Mouse (Mus musculus) adrenal gland, postnatal 10 days (tissue): ENCODE measurements around the gene Card9. TPM values are rescaled to one million over a fixed set of nuclear protein-coding genes. Genes with fewer than 3 reads are reported as not detected.

ENCODE experiments used
- DNase-seq: peaks from one replicate; pipeline ENCODE4 v3.0.0; 2021; ENCODE audit warnings: mixed read lengths
- total RNA-seq, 2 experiments: library from RNA; stranded (reverse); gene quantifications; 2 replicates each; pipeline ENCODE4 v1.2.3; 2021

Card9 gene
- total RNA-seq, 2 experiments from 2014 or later: 1.5 to 2.2 TPM

- peak; percentile 83 for DNase-seq
These were observed 35.1 kb downstream of the Card9 start for GRCm38 (mm10) chr2:26325386-26326181.

GRCm38 (mm10) chr2:26324917-26325316 is 35.8 kb downstream of the Card9 start:
- DNase-seq: peak; percentile 74

DNA sequence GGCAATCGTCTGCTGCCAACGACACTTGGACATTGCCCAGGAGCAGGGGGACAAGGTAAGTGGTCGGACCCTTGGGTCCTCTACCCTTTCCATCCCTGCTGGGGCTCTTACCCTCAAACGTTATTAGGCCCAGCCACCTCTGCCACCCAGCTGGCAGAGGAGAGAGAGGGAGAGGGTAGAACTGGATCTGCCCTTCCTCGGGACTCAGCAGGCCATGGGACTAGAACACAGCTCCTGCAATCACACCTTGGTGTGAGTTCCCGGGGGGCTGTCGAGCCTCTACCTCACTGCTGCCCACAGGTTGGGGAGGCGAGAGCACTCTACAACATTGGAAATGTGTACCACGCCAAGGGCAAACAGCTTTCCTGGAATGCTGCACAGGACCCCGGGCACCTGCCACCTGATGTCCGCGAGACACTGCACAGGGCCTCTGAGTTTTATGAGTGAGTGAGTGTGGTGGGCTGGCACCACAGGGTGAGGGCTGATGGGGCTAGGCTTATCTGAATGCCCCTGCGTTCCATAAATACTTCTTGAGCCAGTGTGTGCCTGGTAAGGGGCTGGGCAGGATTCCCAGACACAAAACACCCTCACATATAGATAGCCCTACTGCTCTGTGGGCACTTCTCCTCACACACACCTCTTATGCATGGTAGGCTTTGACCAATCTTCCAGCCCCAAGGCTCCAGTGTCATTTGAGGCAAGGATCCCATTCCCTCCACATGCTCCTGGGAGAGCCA is 37.0 kb downstream of the Card9 start:
- DNase-seq: no peak

- DNase-seq: no peak
These were observed 40.2 kb downstream of the Card9 start for GRCm38 (mm10) chr2:26320245-26321185.

- no peak for DNase-seq
These were observed 41.0 kb downstream of the Card9 start for GRCm38 (mm10) chr2:26319519-26320244.

DNA sequence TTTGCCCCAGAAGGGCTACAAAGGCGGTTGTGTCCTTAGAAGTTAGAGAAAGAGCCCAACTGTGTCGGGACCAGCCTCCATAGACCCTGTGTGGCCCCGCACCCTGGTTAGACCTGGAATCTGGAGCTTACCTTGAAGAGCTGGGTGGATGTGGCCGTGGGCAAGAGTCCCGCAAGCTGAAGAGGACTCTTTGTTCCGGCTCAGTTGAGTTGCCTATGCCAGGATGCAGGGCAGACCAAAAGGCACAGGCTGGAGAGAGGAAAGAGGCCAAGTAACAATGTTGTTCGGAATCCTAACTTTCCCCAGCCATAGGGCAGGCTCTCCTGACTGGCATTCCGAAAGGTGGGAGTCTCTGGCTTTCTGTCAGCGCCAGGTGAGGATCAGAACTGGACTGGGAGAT is 41.6 kb downstream of the Card9 start:
- no peak for DNase-seq

- DNase-seq: no peak
These were observed 42.6 kb downstream of the Card9 start for GRCm38 (mm10) chr2:26317991-26318672.

- no peak for DNase-seq
These were observed 43.3 kb downstream of the Card9 start for GRCm38 (mm10) chr2:26317371-26317770.

DNA sequence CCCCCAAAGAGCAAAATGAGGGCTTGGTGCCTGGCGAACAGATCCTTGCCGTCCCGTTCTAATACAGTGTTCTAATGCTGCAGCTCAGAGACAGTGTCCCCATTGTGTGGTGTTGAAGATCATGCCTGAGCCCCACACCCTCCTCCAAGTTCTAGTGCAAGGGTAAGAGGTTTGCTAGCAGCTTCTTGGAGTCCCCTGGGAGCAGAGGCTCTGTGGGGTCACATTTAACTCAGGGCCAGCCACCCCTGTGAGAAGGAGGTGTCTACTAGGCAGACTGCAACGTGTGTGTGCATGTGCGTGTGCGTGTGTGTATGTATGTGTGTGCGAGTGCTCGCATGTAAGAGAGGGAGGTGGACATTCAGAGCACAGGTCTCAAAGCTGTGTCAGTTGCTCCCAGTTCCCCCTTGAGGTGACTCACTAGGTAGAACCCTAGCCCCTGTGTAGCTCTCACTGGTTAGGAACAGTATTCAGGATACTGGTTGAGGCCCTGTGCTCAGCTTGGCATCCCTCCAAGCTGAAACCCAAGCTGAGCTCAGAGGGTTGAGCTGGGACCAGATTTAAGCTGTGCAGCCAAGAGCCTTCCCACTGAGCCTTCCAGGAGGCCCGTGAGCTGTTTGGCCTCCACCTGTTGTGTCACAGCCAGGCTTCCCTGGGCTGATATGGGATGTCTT is 44.0 kb downstream of the Card9 start:
- no peak for DNase-seq

DNA sequence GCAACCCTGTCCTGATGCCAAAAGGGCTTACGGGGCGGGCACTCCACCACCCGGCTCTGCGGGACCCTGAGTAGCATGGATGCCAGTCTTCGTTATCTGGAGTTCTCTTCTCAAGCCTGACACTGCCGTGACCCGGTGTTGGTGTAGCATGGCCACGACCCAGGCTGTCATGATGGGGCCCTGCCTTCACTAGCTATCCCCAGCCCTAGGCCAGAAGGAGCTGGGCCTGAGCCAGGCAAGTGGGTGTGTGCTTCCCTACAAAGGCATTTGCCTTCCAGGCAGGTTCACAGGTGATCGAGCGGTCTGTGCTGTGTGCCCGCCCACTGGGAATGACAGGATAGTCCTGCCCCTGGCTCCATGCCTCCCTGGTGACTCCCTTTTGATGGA is 44.8 kb downstream of the Card9 start:
- peak; percentile 62 for DNase-seq

DNA sequence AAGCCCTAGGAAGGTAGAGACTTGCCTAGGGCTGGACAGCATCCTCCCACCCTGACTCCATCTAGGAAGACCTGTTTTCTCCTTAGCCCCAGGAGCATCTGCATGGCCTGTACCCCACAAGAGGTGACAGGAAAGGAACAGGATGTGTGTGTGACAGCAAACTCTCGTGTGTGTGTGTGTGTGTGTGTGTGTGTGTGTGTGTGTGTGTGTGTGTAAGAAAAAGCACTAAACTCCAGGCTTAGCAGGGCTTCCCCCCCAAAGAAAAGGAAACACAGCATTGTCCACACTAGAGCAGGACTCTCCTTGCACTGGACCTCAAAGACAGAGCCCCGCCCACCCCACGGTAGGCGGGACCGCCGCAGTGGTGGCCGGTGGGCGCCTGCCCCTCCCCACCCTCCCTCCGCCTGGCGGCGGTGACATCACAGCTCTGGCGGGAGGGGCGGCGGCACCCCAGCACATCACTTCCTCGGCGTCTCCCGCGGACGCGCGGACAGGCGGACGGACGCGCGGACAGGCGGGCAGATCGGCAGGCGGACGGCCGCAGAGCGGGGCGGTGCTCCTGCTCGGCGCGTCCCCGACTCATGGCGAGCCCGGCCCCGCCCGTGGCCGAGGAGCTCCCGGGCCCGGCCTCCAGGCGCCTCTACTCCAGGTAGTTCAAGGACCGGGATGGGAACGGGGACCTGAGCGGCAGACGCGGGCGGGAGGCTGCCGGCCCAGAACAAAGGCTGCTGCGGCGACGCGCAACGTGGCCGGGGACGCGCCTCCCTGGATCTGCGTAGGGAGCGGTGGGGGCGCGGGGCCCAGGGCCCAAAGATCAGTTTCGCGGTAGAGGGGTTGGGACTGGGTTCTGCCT is 45.4 kb downstream of the Card9 start, which contains the start of gene Gpsm1:
Gpsm1 (plus strand) TSS at position 444 of the 853 bp plus-strand sequence.
- peak; percentile 90 for DNase-seq

- no peak for DNase-seq
These were observed 46.2 kb downstream of the Card9 start for GRCm38 (mm10) chr2:26314281-26315071.

GRCm38 (mm10) chr2:26313394-26313793 is 47.3 kb downstream of the Card9 start:
- DNase-seq: no peak

DNA sequence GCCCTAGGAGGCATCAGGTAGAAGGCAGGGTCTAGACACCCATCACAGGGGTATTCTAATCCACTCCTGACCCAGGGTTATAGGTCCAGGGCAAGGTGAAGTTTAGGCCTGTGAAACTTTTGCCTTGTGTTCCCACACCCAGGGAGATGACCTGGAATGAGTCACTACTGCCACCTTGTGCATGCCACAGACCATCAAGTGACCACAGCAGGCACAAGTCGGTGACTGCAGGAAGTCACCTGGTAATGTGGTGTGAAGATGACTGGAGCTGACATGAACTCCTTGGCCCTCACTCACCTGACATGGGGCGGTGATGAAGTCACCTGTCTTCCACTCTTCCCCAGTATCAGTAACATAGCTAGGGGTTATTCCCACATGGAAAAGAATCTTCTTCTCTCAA is 47.9 kb downstream of the Card9 start:
- DNase-seq: no peak

GRCm38 (mm10) chr2:26311936-26312335 is 48.8 kb downstream of the Card9 start:
- no peak for DNase-seq

- DNase-seq: no peak
These were observed 51.0 kb downstream of the Card9 start for GRCm38 (mm10) chr2:26309739-26310138.

- DNase-seq: no peak
These were observed 54.0 kb downstream of the Card9 start for GRCm38 (mm10) chr2:26306702-26307101.

DNA sequence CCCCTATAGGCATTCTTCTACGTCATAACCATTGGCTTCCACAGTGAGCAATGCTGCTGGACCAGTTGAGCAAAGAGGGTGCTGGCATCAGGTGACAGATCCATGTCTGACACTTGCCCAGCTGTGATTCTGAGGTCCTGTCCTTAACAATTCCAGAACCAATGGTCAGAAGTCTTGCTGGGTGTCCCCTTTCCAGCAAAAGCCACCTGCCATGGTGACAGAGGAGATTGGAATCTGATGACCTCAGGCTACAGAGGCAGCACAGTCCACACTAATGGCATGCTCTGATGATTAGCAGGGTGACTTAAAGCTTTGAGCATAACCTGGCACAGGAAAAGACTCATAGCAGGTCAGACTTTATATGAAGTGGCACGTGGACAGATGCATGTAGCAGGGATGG is 55.2 kb downstream of the Card9 start:
- no peak for DNase-seq

DNA sequence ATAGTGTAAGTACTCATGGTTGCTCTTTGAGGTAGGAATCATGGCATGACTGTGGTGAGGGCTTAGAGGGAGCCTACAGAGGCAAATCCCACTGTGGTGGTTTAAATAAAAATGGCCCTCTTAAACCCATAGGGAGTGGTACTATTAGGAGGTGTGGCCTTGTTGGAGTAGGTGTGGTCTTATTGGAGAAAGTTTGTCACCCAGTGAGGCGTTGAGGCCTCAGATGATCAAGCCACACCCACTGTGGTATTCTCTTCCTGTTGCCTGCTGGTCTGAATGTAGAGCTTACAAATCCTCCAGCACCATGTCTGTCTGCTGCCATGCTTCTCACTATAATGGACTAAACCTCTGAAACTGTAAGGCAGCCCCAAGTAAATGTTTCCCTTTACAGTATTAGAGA is 56.0 kb downstream of the Card9 start:
- DNase-seq: no peak
